Mouse (Mus musculus): ENCODE measurements around the gene Acbd6. TPM values are rescaled to one million over a fixed set of nuclear protein-coding genes. Genes with fewer than 3 reads are reported as not detected.

Acbd6 gene
- total RNA-seq, 2 experiments from 2014 or later, result 107 to 110 TPM

- intact Hi-C loops (cut with DNase I), result no loop called here
- peak in 1 of 2 experiments; percentile 26 for DNase-seq (ENCODE audit: extremely low spot score in 1 of 2, low spot score in 2 of 2)
Measured at GRCm38 (mm10) chr1:155700886-155701285, 143.0 kb downstream of the Acbd6 start.

GRCm38 (mm10) chr1:155703191-155703680 is 145.3 kb downstream of the Acbd6 start:
- intact Hi-C loops (cut with DNase I), result no loop called here

GRCm38 (mm10) chr1:155704182-155704581 is 146.3 kb downstream of the Acbd6 start:
- DNase-seq (ENCODE audit: extremely low spot score in 1 of 2, low spot score in 2 of 2), result no peak
- intact Hi-C loops (cut with DNase I), result no loop called here

More at GRCm38 (mm10) chr1:155703191-155703680, 145.3 kb downstream of the Acbd6 start:
- no peak for DNase-seq (ENCODE audit: extremely low spot score in 1 of 2, low spot score in 2 of 2)

GRCm38 (mm10) chr1:155713306-155713705 is 155.4 kb downstream of the Acbd6 start:
- intact Hi-C loops (cut with DNase I), result no loop called here
- peak in 1 of 2 experiments; percentile 16 for DNase-seq (ENCODE audit: extremely low spot score in 1 of 2, low spot score in 2 of 2)

GRCm38 (mm10) chr1:155715366-155715765 is 157.4 kb downstream of the Acbd6 start:
- no peak for DNase-seq (ENCODE audit: extremely low spot score in 1 of 2, low spot score in 2 of 2)
- intact Hi-C loops (cut with DNase I), result no loop called here

GRCm38 (mm10) chr1:155717301-155717700 is 159.4 kb downstream of the Acbd6 start:
- DNase-seq (ENCODE audit: extremely low spot score in 1 of 2, low spot score in 2 of 2), result no peak
- intact Hi-C loops (cut with DNase I), result no loop called here

- DNase-seq (ENCODE audit: extremely low spot score in 1 of 2, low spot score in 2 of 2), result no peak
- intact Hi-C loops (cut with DNase I), result no loop called here
Measured at GRCm38 (mm10) chr1:155718851-155719250, 160.9 kb downstream of the Acbd6 start.

- intact Hi-C loops (cut with DNase I), result loop anchor here (5.0 kb wide), 1 partner anchor 143 kb away; no protein-coding TSS in a partner anchor
- no peak for DNase-seq (ENCODE audit: extremely low spot score in 1 of 2, low spot score in 2 of 2)
Measured at GRCm38 (mm10) chr1:155720006-155720405, 162.1 kb downstream of the Acbd6 start.

GRCm38 (mm10) chr1:155721443-155721842 is 163.5 kb downstream of the Acbd6 start:
- intact Hi-C loops (cut with DNase I), result loop anchor here (5.0 kb wide), 1 partner anchor 144 kb away; no protein-coding TSS in a partner anchor
- DNase-seq (ENCODE audit: extremely low spot score in 1 of 2, low spot score in 2 of 2), result no peak

GRCm38 (mm10) chr1:155722185-155722584 is 164.3 kb downstream of the Acbd6 start:
- intact Hi-C loops (cut with DNase I), result loop anchor here (5.0 kb wide), 1 partner anchor 145 kb away; no protein-coding TSS in a partner anchor
- no peak for DNase-seq (ENCODE audit: extremely low spot score in 1 of 2, low spot score in 2 of 2)

- no peak for DNase-seq (ENCODE audit: extremely low spot score in 1 of 2, low spot score in 2 of 2)
- intact Hi-C loops (cut with DNase I), result loop anchor here (5.0 kb wide), 1 partner anchor 147 kb away; no protein-coding TSS in a partner anchor
Measured at GRCm38 (mm10) chr1:155724301-155724700, 166.4 kb downstream of the Acbd6 start.

GRCm38 (mm10) chr1:155725876-155726275 is 168.0 kb downstream of the Acbd6 start:
- intact Hi-C loops (cut with DNase I), result no loop called here
- DNase-seq (ENCODE audit: extremely low spot score in 1 of 2, low spot score in 2 of 2), result no peak

GRCm38 (mm10) chr1:155727830-155728229 is 169.9 kb downstream of the Acbd6 start:
- intact Hi-C loops (cut with DNase I), result no loop called here
- DNase-seq (ENCODE audit: extremely low spot score in 1 of 2, low spot score in 2 of 2), result no peak

- DNase-seq (ENCODE audit: extremely low spot score in 1 of 2, low spot score in 2 of 2), result no peak
- intact Hi-C loops (cut with DNase I), result no loop called here
Measured at GRCm38 (mm10) chr1:155729113-155729795, 171.3 kb downstream of the Acbd6 start.

GRCm38 (mm10) chr1:155731156-155731555 is 173.2 kb downstream of the Acbd6 start:
- intact Hi-C loops (cut with DNase I), result no loop called here
- no peak for DNase-seq (ENCODE audit: extremely low spot score in 1 of 2, low spot score in 2 of 2)

GRCm38 (mm10) chr1:155736096-155736825 is 178.3 kb downstream of the Acbd6 start:
- DNase-seq (ENCODE audit: extremely low spot score in 1 of 2, low spot score in 2 of 2), result no peak
- intact Hi-C loops (cut with DNase I), result no loop called here

GRCm38 (mm10) chr1:155737017-155737808 is 179.3 kb downstream of the Acbd6 start:
- intact Hi-C loops (cut with DNase I), result no loop called here
- DNase-seq (ENCODE audit: extremely low spot score in 1 of 2, low spot score in 2 of 2), result no peak

- DNase-seq (ENCODE audit: extremely low spot score in 1 of 2, low spot score in 2 of 2), result no peak
Measured at GRCm38 (mm10) chr1:155737809-155738383, 180.0 kb downstream of the Acbd6 start.

More at GRCm38 (mm10) chr1:155737809-155738383, 180.0 kb downstream of the Acbd6 start:
- intact Hi-C loops (cut with DNase I), result no loop called here

Measured in left cerebral cortex, postnatal 10 days (tissue).